Mouse (Mus musculus): ENCODE measurements around the gene 2310022B05Rik.

GRCm38 (mm10) chr8:124653568-124654475, 9.3 kb downstream of the 2310022B05Rik start:
- no peak for TF ChIP-seq CTCF (IDR thresholded peaks at IDR 0.05; ENCODE audit: extremely low read depth, insufficient read depth, insufficient read length, insufficient replicate concordance)
- no peak for TF ChIP-seq POLR2A (IDR thresholded peaks at IDR 0.05; ENCODE audit: low read depth, low read length)

Data from spleen, adult 2 months (tissue).